8 mouse cellular contexts compared by ENCODE assay signal in the genomic region with DNA sequence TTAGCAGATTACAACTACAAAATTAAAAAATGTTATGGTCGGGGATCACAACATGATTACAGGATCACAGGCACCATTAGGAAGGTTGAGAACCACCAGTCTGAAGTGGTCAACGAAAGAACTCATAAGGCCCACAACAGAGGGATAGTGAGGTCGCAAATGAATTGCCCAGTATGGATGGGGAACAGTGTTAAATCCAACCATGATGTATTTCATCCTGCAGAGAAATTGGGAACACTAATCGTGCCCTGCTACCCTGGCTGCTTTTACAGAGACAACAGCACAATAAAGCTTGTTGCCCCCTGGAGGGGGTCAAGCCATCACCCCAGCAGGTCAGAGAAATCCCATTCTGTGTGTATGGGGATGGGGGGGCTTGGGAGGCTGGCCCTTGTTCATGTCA. TPM values are rescaled to one million over a fixed set of nuclear protein-coding genes. Genes with fewer than 3 reads are reported as not detected.
A peak's percentile ranks its signal among the peaks of the same experiment; 100 is the strongest.
DNase-seq lines count a peak whose midpoint lies in the region; ATAC-seq and TF ChIP-seq lines count a peak whose summit lies in the region.

No protein-coding gene starts in this region.

- H3K9ac ChIP-seq in lung, embryonic 14.5 days: peak overlapping the region; percentile 82
- no peak overlapping the region; the same call in 1 of the 2 replicates for H3K9ac ChIP-seq in limb, embryonic 11.5 days (ENCODE audit: low read length)
- 0 out of 2 replicates have a peak overlapping the region, but pooled peaks have one; percentile 89 for H3K9ac ChIP-seq in neural tube, embryonic 14.5 days (replicated peaks; ENCODE audit: low read depth, low read length)

- 50% methylated on average over 4 of the region's 4 CpGs for WGBS in lung, embryonic 14.5 days
- WGBS in limb, embryonic 11.5 days: 67% methylated on average over 4 of the region's 4 CpGs
- 55% methylated on average over 4 of the region's 4 CpGs for WGBS in neural tube, embryonic 14.5 days
- 77% methylated on average over 4 of the region's 4 CpGs for WGBS in thymus, adult 2 months

- no peaks in the 10 kb centered on the region for H3K27me3 ChIP-seq in lung, embryonic 14.5 days (ENCODE audit: insufficient read depth, low read length)
- no peaks in the 10 kb centered on the region for H3K27me3 ChIP-seq in limb, embryonic 11.5 days (ENCODE audit: control insufficient read depth, insufficient read depth, low read length)
- H3K27me3 ChIP-seq in neural tube, embryonic 14.5 days (ENCODE audit: control insufficient read depth, insufficient read depth, low read length): no peaks in the 10 kb centered on the region
- H3K27me3 ChIP-seq in thymus, adult 2 months (ENCODE audit: control insufficient read depth, insufficient read depth, low read length): no peaks in the 10 kb centered on the region

- DNase-seq in lung, embryonic 14.5 days: no peak
- no peak for DNase-seq in lung, postnatal 25 days (ENCODE audit: low spot score)
- no peak for DNase-seq in limb, embryonic 11.5 days (ENCODE audit: low spot score)
- no peak for DNase-seq in thymus, adult 2 months
- no peak for DNase-seq in urinary bladder, postnatal 14 days (ENCODE audit: low spot score)
- no peak for DNase-seq in thymus, postnatal 36 days

- no peak for TF ChIP-seq POLR2A in embryonic fibroblast, embryonic 13.5 days (IDR thresholded peaks at IDR 0.05; ENCODE audit: low read depth, low read length)
- TF ChIP-seq POLR2A in thymus, adult 2 months (IDR thresholded peaks at IDR 0.05; ENCODE audit: control insufficient read depth, extremely low read depth, insufficient read depth, low read length, poor library complexity): no peak

- no peak overlapping the region for H3K27ac ChIP-seq in lung, embryonic 14.5 days (ENCODE audit: low read depth)
- no peak overlapping the region for H3K27ac ChIP-seq in embryonic fibroblast, embryonic 13.5 days (ENCODE audit: insufficient read depth, low read length)
- H3K27ac ChIP-seq in limb, embryonic 11.5 days (replicated peaks; ENCODE audit: low read depth, low read length): no peak overlapping the region
- no peak overlapping the region for H3K27ac ChIP-seq in neural tube, embryonic 14.5 days (ENCODE audit: low read depth, low read length)
- no peak overlapping the region for H3K27ac ChIP-seq in thymus, adult 2 months (ENCODE audit: control insufficient read depth, insufficient read depth, low read length)

- ATAC-seq in lung, embryonic 14.5 days (ENCODE audit: insufficient read depth): no peak
- no peak for ATAC-seq in limb, embryonic 11.5 days (ENCODE audit: insufficient number of reproducible peaks, low FRiP score, low TSS enrichment, low read depth)
- no peak for ATAC-seq in neural tube, embryonic 14.5 days (ENCODE audit: low read depth)

- peaks cover 66% of the 10 kb centered on the region for H3K36me3 ChIP-seq in lung, embryonic 14.5 days (ENCODE audit: insufficient read depth)
- peaks cover 40% of the 10 kb centered on the region for H3K36me3 ChIP-seq in limb, embryonic 11.5 days (ENCODE audit: control insufficient read depth, insufficient read depth, low read length)
- H3K36me3 ChIP-seq in neural tube, embryonic 14.5 days (ENCODE audit: control insufficient read depth, insufficient read depth, low read length): peaks cover 33% of the 10 kb centered on the region
- H3K36me3 ChIP-seq in thymus, adult 2 months (ENCODE audit: control insufficient read depth, insufficient read depth, low read length): peaks cover 43% of the 10 kb centered on the region

- H3K4me1 ChIP-seq in lung, embryonic 14.5 days (ENCODE audit: insufficient read depth): peaks cover 12% of the 10 kb centered on the region; the same call in 1 of the 2 replicates
- peaks cover 9% of the 10 kb centered on the region; the same call in 1 of the 2 replicates for H3K4me1 ChIP-seq in embryonic fibroblast, embryonic 13.5 days (ENCODE audit: control insufficient read depth, insufficient read depth, low read length)
- peaks cover 25% of the 10 kb centered on the region for H3K4me1 ChIP-seq in limb, embryonic 11.5 days (ENCODE audit: control insufficient read depth, insufficient read depth, low read length)
- peaks cover 29% of the 10 kb centered on the region for H3K4me1 ChIP-seq in neural tube, embryonic 14.5 days (ENCODE audit: control insufficient read depth, insufficient read depth, low read length)
- peaks cover 17% of the 10 kb centered on the region for H3K4me1 ChIP-seq in thymus, adult 2 months (replicated peaks; ENCODE audit: control insufficient read depth, insufficient read depth, low read length)

- peak overlapping the region; percentile 97 for H3K4me3 ChIP-seq in lung, embryonic 14.5 days (ENCODE audit: low read depth, low read length)
- peak overlapping the region; percentile 63 for H3K4me3 ChIP-seq in embryonic fibroblast, embryonic 13.5 days (ENCODE audit: insufficient read depth, low read length)
- H3K4me3 ChIP-seq in limb, embryonic 11.5 days (ENCODE audit: low read depth, low read length): peak overlapping the region; percentile 88
- peak overlapping the region; percentile 89; the same call in 1 of the 2 replicates for H3K4me3 ChIP-seq in neural tube, embryonic 14.5 days (ENCODE audit: low read depth, low read length)
- no peak overlapping the region for H3K4me3 ChIP-seq in thymus, adult 2 months (ENCODE audit: control insufficient read depth, insufficient read depth, low read length)

- H3K9me3 ChIP-seq in lung, embryonic 14.5 days (ENCODE audit: low read depth, low read length): no peaks in the 10 kb centered on the region
- no peaks in the 10 kb centered on the region for H3K9me3 ChIP-seq in limb, embryonic 11.5 days (ENCODE audit: control insufficient read depth, low read length)
- no peaks in the 10 kb centered on the region for H3K9me3 ChIP-seq in neural tube, embryonic 14.5 days (ENCODE audit: control insufficient read depth, low read length)

- peak overlapping the region; percentile 80 for H3K4me2 ChIP-seq in lung, embryonic 14.5 days
- H3K4me2 ChIP-seq in limb, embryonic 11.5 days (ENCODE audit: low read depth, severe bottlenecking): peak overlapping the region; percentile 85
- peak overlapping the region; percentile 95 for H3K4me2 ChIP-seq in neural tube, embryonic 14.5 days (ENCODE audit: low read depth, low read length)

- TF ChIP-seq CTCF in lung, embryonic 14.5 days (IDR thresholded peaks at IDR 0.05; ENCODE audit: low read depth): no peak
- TF ChIP-seq CTCF in embryonic fibroblast, embryonic 13.5 days (IDR thresholded peaks at IDR 0.05; ENCODE audit: borderline replicate concordance, insufficient read depth, low read length): no peak
- no peak for TF ChIP-seq CTCF in thymus, adult 2 months (IDR thresholded peaks at IDR 0.05; ENCODE audit: borderline replicate concordance, control insufficient read depth, extremely low read depth, insufficient read depth, low read length, poor library complexity)

RNA-seq across cellular contexts. Expression of a gene that starts 1.7 kb away (rescaled TPM):
- 776 and 804 TPM in 2 replicates for polyA plus RNA-seq in lung, embryonic 14.5 days (2014; fragmentation: Nextera tagmentation; extraction: Ambion mirVana)
- 296 and 323 TPM in 2 replicates for polyA plus RNA-seq in embryonic fibroblast, embryonic 13.5 days (2011; ENCODE audit: insufficient read length, low read depth, missing spikeins)
- 1,289 and 1,302 TPM in 2 replicates for polyA plus RNA-seq in limb, embryonic 11.5 days (2014; fragmentation: Nextera tagmentation; extraction: Ambion mirVana)
- 400 and 407 TPM in 2 replicates for polyA plus RNA-seq in neural tube, embryonic 14.5 days (2014; fragmentation: Nextera tagmentation; extraction: Ambion mirVana)
- 81.8 and 116 TPM in 2 replicates for polyA plus RNA-seq in thymus, adult 2 months (2012; rRNA removed)

RNA-seq across cellular contexts. Expression of a gene that starts 1.8 kb away (rescaled TPM):
- 74.1 and 81.3 TPM in 2 replicates for polyA plus RNA-seq in lung, embryonic 14.5 days (2014; fragmentation: Nextera tagmentation; extraction: Ambion mirVana)
- polyA plus RNA-seq in embryonic fibroblast, embryonic 13.5 days (2011; ENCODE audit: insufficient read length, low read depth, missing spikeins): 43.3 and 58.9 TPM in 2 replicates
- polyA plus RNA-seq in limb, embryonic 11.5 days (2014; fragmentation: Nextera tagmentation; extraction: Ambion mirVana): 95.8 and 96.0 TPM in 2 replicates
- 78.4 and 81.5 TPM in 2 replicates for polyA plus RNA-seq in neural tube, embryonic 14.5 days (2014; fragmentation: Nextera tagmentation; extraction: Ambion mirVana)
- 96.3 and 98.4 TPM in 2 replicates for polyA plus RNA-seq in thymus, adult 2 months (2012; rRNA removed)

RNA-seq across cellular contexts. Expression of a gene that starts 7.9 kb away (rescaled TPM):
- polyA plus RNA-seq in lung, embryonic 14.5 days (2014; fragmentation: Nextera tagmentation; extraction: Ambion mirVana): 1.5 and 2.5 TPM in 2 replicates
- polyA plus RNA-seq in embryonic fibroblast, embryonic 13.5 days (2011; ENCODE audit: insufficient read length, low read depth, missing spikeins): not detected in 2 replicates
- polyA plus RNA-seq in limb, embryonic 11.5 days (2014; fragmentation: Nextera tagmentation; extraction: Ambion mirVana): 1.3 and 1.7 TPM in 2 replicates
- not detected in 2 replicates for polyA plus RNA-seq in neural tube, embryonic 14.5 days (2014; fragmentation: Nextera tagmentation; extraction: Ambion mirVana)
- polyA plus RNA-seq in thymus, adult 2 months (2012; rRNA removed): not detected in 2 replicates

RNA-seq across cellular contexts. Expression of a gene that starts 15.3 kb away (rescaled TPM):
- 22.0 and 23.8 TPM in 2 replicates for polyA plus RNA-seq in lung, embryonic 14.5 days (2014; fragmentation: Nextera tagmentation; extraction: Ambion mirVana)
- polyA plus RNA-seq in embryonic fibroblast, embryonic 13.5 days (2011; ENCODE audit: insufficient read length, low read depth, missing spikeins): 28.7 and 29.5 TPM in 2 replicates
- polyA plus RNA-seq in limb, embryonic 11.5 days (2014; fragmentation: Nextera tagmentation; extraction: Ambion mirVana): 14.5 and 14.6 TPM in 2 replicates
- 12.2 and 13.9 TPM in 2 replicates for polyA plus RNA-seq in neural tube, embryonic 14.5 days (2014; fragmentation: Nextera tagmentation; extraction: Ambion mirVana)
- polyA plus RNA-seq in thymus, adult 2 months (2012; rRNA removed): 316 and 374 TPM in 2 replicates

RNA-seq across cellular contexts. Expression of a gene that starts 32.6 kb away (rescaled TPM):
- not detected in 2 replicates for polyA plus RNA-seq in lung, embryonic 14.5 days (2014; fragmentation: Nextera tagmentation; extraction: Ambion mirVana)
- polyA plus RNA-seq in embryonic fibroblast, embryonic 13.5 days (2011; ENCODE audit: insufficient read length, low read depth, missing spikeins): not detected in 2 replicates
- not detected in 2 replicates for polyA plus RNA-seq in limb, embryonic 11.5 days (2014; fragmentation: Nextera tagmentation; extraction: Ambion mirVana)
- not detected in 2 replicates for polyA plus RNA-seq in neural tube, embryonic 14.5 days (2014; fragmentation: Nextera tagmentation; extraction: Ambion mirVana)
- polyA plus RNA-seq in thymus, adult 2 months (2012; rRNA removed): 0.08 TPM in 2 replicates
